Mouse (Mus musculus) limb, embryonic 14.5 days (tissue): ENCODE measurements around the gene Itgb6. TPM values are rescaled to one million over a fixed set of nuclear protein-coding genes. Genes with fewer than 3 reads are reported as not detected.

ENCODE experiments used
- ATAC-seq: fragments of 200-750 bp; cut with Nextera tagmentation; 2 replicates; pipeline ENCODE4 v1.8.0; 2017; ENCODE audit warnings: low read depth, moderate number of reproducible peaks, moderate TSS enrichment; ENCODE audit not compliant: low FRiP score
- DNase-seq: peaks from one replicate; pipeline ENCODE4 v3.0.0-alpha.2; 2015; ENCODE audit warnings: low spot score
- H3K27ac ChIP-seq: fragments of 300-500 bp; sonication (generic); replicated peaks from 2 replicates; pipeline ENCODE4 v1.5.1; 2014; ENCODE audit warnings: low read depth, mild to moderate bottlenecking, low read length, moderate library complexity, mixed read lengths
- H3K27me3 ChIP-seq: fragments of 300-500 bp; sonication (generic); 2 replicates; pipeline ENCODE4 v1.6.1; 2014; ENCODE audit warnings: low read length, mixed read lengths; ENCODE audit not compliant: control insufficient read depth, insufficient read depth
- H3K36me3 ChIP-seq: fragments of 300-500 bp; sonication (generic); 2 replicates; pipeline ENCODE4 v1.6.1; 2014; ENCODE audit warnings: mild to moderate bottlenecking, low read length, moderate library complexity, mixed read lengths; ENCODE audit not compliant: control insufficient read depth, insufficient read depth
- H3K4me1 ChIP-seq: fragments of 300-500 bp; sonication (generic); 2 replicates; pipeline ENCODE4 v1.6.1; 2014; ENCODE audit warnings: antibody characterized with exemption, low read length, mixed read lengths; ENCODE audit not compliant: control insufficient read depth, insufficient read depth
- H3K4me2 ChIP-seq: fragments of 300-500 bp; sonication (generic); replicated peaks from 2 replicates; pipeline ENCODE4 v1.6.1; 2014; ENCODE audit warnings: low read depth, mild to moderate bottlenecking, low read length, moderate library complexity; ENCODE audit not compliant: severe bottlenecking
- H3K4me3 ChIP-seq: fragments of 300-500 bp; sonication (generic); replicated peaks from 2 replicates; pipeline ENCODE4 v1.5.1; 2014; ENCODE audit warnings: low read length
- H3K9ac ChIP-seq: fragments of 300-500 bp; sonication (generic); 2 replicates; pipeline ENCODE4 v1.6.1; 2014; ENCODE audit warnings: mild to moderate bottlenecking, low read depth, low read length, moderate library complexity; ENCODE audit not compliant: severe bottlenecking
- H3K9me3 ChIP-seq: fragments of 300-500 bp; sonication (generic); 2 replicates; pipeline ENCODE4 v1.6.1; 2016; ENCODE audit warnings: low read length; ENCODE audit not compliant: control insufficient read depth
- POLR2A ChIP-seq: fragments of 200-500 bp; IDR thresholded peaks from 2 replicates; pipeline ENCODE4 v1.8.0; 2012; ENCODE audit warnings: inconsistent platforms, mild to moderate bottlenecking, moderate library complexity, borderline replicate concordance; ENCODE audit not compliant: insufficient read depth, insufficient read length; ENCODE audit errors: extremely low read depth
- WGBS: fragments of 180-500 bp; shearing (Covaris S2); extraction: QIAGEN DNeasy Blood & Tissue Kit; methylation state at CpG from one replicate; pipeline ENCODE4 v1.1.7; 2014; 5-methylcytosine and 5-hydroxymethylcytosine counted together
- polyA plus RNA-seq, 2 experiments: library from polyadenylated mRNA; depleted of rRNA in 1 of 2; stranded (reverse) in 1 of 2; unstranded in 1 of 2; fragments of >200 nt; fragmentation: Nextera tagmentation in 1 of 2; extraction: Ambion mirVana in 1 of 2; gene quantifications; 2 replicates each; pipeline versions ENCODE4 v1.2.1 to v1.2.3; 2012 to 2014

The Itgb6 gene
- polyA plus RNA-seq, 2 experiments: 2.6 to 3.3 TPM

DNA sequence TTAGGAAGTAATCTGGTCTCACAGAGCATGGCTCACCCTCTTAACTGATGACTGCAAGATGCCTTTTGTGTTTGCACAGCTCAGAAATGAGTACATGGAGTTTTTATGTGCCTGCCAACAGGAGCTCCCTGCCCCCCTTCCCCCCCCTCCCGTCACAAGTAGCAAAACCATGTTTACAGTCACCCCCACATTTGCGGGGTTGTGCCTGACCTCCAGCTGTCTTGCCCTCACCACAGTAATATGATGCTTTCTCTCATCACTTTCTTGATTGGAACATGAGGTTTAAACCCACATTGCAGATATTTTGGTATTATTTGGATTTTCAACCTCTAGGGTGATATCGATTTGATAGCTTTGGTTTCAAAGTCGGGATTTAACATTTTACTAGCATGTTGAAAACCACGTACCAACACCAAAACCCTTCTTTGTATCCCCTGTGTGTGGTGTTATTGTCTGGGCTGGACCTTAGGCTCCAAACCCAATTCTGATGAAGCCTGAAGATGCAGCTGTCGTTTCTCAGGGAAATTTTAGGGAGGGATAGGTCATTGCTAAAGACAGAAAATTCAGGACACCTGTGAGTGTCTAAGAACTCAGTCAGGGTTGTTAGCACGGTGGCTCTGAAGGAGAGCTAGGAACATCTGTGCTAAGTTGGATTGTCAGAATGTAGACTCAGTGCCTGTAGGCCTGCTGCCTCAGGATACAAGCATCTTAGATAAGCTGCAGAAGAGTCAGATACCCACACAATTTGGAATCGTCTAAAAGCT, 112.8 kb downstream of the Itgb6 start:
- WGBS: 64% methylated on average over 8 of the region's 8 CpGs
- H3K9ac ChIP-seq: no peak overlapping the region

GRCm38 (mm10) chr2:60607980-60608379, 114.5 kb downstream of the Itgb6 start:
- H3K4me3 ChIP-seq: no peak overlapping the region
- H3K27ac ChIP-seq: no peak overlapping the region
- no peak overlapping the region for H3K4me2 ChIP-seq
- 69% methylated on average over 4 of the region's 4 CpGs for WGBS
- no peak for DNase-seq
- H3K9me3 ChIP-seq: no peaks in the 10 kb centered on the region
- H3K27me3 ChIP-seq: no peaks in the 10 kb centered on the region
- no peak overlapping the region for H3K9ac ChIP-seq
- no peaks in the 10 kb centered on the region for H3K36me3 ChIP-seq
- no peak for TF ChIP-seq POLR2A
- H3K4me1 ChIP-seq: no peaks in the 10 kb centered on the region
- ATAC-seq: no peak

More for the DNA sequence above, 112.8 kb downstream of the Itgb6 start:
- Histone ChIP-seq H3K27me3 (no peaks in the 10 kb centered on the region), H3K4me1 (no peaks in the 10 kb centered on the region), H3K27ac (no peak overlapping the region), H3K4me3 (no peak overlapping the region), H3K4me2 (no peak overlapping the region), H3K36me3 (no peaks in the 10 kb centered on the region), H3K9me3 (no peaks in the 10 kb centered on the region)
- no peak for DNase-seq
- no peak for ATAC-seq
- TF ChIP-seq POLR2A: no peak

- 77% methylated on average over 2 of the region's 2 CpGs for WGBS
- H3K27ac ChIP-seq: no peak overlapping the region
Measured at GRCm38 (mm10) chr2:60601326-60601725, 121.1 kb downstream of the Itgb6 start.

DNA sequence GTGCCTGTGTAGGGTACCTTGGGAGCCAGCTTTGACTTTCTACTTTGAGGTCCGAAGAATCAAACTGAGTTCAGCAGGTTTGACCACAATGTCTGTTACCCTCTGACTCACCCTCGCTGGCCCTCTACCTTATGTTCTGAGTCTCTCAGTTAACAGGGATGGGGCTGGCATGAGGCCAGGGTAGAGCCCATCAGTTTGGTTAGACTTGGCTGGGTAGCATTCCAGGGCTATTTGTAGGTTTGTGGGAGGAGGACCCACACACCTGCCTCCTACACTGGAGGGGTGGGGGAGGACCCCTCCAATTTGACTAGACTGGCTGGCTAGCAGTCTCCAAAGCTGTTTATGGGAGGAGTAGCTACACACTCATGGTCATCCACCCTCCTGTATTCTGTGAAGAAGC, 121.6 kb downstream of the Itgb6 start:
- TF ChIP-seq POLR2A: no peak
- DNase-seq (no peak), ATAC-seq (no peak)
- 88% methylated on average over 2 of the region's 2 CpGs for WGBS
- H3K36me3 ChIP-seq: no peaks in the 10 kb centered on the region
- no peak overlapping the region for H3K4me3 ChIP-seq
- H3K4me2 ChIP-seq: no peak overlapping the region
- H3K9me3 ChIP-seq: no peaks in the 10 kb centered on the region
- no peaks in the 10 kb centered on the region for H3K4me1 ChIP-seq
- H3K27ac ChIP-seq: no peak overlapping the region
- no peaks in the 10 kb centered on the region for H3K27me3 ChIP-seq
- H3K9ac ChIP-seq: no peak overlapping the region

More at GRCm38 (mm10) chr2:60601326-60601725, 121.1 kb downstream of the Itgb6 start:
- no peak overlapping the region for H3K4me2 ChIP-seq
- no peak for ATAC-seq
- H3K4me3 ChIP-seq: no peak overlapping the region
- H3K9me3 ChIP-seq: no peaks in the 10 kb centered on the region
- no peak for DNase-seq
- H3K4me1 ChIP-seq: no peaks in the 10 kb centered on the region
- TF ChIP-seq POLR2A: no peak
- H3K9ac ChIP-seq: no peak overlapping the region
- no peaks in the 10 kb centered on the region for H3K27me3 ChIP-seq
- no peaks in the 10 kb centered on the region for H3K36me3 ChIP-seq

GRCm38 (mm10) chr2:60583416-60583815, 139.0 kb downstream of the Itgb6 start:
- Histone ChIP-seq H3K4me1 (no peaks in the 10 kb centered on the region), H3K27me3 (no peaks in the 10 kb centered on the region), H3K9me3 (no peaks in the 10 kb centered on the region), H3K27ac (no peak overlapping the region), H3K36me3 (no peaks in the 10 kb centered on the region), H3K9ac (no peak overlapping the region), H3K4me3 (no peak overlapping the region), H3K4me2 (no peak overlapping the region)
- no peak for ATAC-seq
- no peak for TF ChIP-seq POLR2A
- no peak for DNase-seq
- 90% methylated on average over 4 of the region's 4 CpGs for WGBS
